Mouse (Mus musculus) left cerebral cortex, adult 18-20 months (tissue): ENCODE data around the gene Pam. TPM values are rescaled to one million over a fixed set of nuclear protein-coding genes. Genes with fewer than 3 reads are reported as not detected.

ENCODE experiments used
- DNase-seq, 2 experiments: peaks; one replicate each; pipeline ENCODE4 v3.0.0; 2021 to 2022; ENCODE audit warnings: low spot score in 2 of 2, mixed read lengths in 1 of 2
- total RNA-seq, 2 experiments: library from RNA; stranded (reverse); gene quantifications; 2 replicates each; pipeline ENCODE4 v1.2.3; 2021

The Pam gene
- total RNA-seq, 2 experiments from 2014 or later: 257 to 260 TPM

DNA sequence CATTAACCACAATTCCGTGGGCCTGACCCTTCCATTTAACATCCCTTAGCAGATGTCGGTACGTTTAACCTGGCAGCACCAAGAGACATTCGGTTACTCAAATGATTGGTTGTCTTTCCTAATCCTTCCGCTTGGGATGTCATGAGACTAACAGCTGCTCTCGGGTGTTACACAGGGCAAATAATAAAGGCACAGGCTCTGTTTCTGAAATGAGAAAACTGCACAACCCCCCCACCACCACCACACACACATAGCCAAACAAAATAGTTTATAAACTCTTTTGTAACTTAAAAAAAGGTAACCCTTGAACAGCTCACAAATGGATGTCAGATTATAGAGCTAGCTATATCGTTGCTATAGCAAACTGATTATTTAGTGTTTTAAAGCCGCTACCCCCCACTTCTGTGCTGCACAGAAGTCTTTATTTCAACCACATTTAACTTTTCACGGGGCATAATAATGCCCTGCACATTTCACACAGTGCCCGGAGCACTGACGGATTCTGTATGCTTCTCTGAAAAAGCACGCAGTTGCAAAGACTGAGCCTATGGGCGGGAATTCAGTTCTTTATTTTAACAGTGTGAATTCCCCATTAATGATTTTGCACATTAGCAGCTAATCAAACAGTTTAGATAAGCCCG lies 246.7 kb downstream of the Pam start:
- DNase-seq: no peak

DNA sequence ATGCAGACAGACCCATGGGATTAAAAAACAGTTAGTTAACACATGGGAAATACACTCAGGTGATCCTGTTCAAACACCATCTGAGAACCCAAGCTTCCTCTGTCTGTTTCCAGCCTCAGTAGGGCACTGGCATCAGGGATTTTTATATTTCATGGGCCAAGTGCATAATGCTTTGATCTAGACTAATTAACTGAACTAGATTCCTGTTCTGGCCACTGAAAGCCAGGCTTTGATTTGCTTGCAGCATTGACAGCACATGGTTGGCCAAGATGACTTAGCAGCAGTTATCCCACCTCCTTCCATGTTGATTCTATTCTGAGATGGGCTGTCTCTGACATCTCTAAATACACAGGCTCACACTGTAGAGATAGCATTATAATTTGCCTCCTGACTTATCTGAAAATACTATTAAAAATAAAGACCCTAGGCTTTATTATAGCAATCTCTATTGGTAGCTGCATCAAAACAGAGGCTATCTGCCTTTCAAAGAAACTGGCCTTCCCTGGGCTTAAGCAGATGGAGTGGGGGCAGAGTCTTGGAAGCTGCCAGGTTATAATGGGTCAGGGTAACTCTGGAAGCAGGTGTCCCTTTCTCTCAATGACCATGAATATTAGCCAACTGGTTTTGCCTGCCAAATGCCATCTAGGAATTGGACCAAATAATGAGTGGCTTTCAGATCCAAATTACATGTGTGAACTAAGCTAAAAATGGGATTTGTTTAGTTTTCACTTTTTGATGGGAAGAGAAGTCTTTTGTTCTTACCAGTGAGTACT lies 252.0 kb downstream of the Pam start:
- DNase-seq: no peak

DNA sequence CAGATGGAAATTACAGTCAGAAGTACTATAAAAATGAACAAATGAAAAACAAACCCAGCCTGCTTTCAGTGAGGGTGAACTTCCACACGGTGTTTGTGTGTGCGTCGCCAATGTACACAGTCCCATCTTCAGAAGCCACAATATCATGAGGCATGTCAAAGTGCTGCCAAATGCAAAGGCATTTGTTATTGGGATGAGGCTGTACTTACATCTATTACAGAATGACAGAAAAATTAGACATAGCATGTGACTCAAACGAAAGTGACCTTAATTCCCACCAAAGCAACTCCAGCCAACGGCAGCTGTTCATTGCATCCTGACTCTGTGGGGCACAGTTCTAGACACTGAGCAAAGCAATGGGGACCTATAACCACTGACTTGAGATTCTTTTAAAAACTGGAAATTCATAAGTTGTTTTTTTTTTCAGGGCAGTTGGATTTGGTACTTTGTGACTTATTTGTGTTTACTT lies 261.1 kb downstream of the Pam start:
- no peak for DNase-seq

DNA sequence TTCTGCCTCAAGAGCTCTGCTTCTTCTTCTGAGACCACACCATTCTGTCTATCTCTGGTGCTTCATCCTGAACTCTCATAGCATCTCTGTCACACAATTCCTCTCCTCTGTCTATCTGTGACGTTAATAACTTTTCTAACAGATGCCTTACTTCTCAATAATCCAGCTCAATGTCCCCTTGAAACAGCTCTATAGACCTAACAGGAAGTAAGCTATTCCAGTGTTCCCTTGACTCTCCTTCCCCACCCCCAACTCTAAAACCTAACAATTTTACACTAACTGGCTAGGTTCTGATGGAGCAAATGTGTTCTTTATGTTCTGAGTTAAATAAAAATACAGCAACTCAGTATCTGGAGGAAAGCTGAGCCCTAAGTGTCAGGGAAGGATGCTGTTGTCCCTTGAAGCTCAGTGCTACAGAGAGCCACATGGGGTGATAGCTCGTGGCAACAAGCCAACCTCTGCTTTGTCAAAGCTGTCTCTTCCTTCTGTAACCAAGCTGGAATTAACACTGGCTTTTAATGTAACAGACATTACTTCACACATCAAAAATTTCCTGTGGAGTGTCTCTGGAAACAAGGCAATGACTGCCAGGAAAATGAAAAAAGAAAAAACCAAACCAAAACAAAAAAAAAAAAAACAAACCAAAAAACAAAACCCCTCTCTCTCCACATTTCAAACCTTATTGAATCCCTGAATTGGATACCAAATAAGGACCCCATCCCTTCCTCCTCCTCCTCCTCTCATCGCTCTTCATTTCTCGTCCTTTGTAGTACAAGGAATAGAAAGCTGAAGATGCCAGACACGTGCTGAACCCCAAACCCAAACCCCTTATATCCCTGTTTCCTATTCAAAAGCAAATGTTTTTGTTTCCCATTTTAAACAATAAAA lies 261.7 kb downstream of the Pam start:
- DNase-seq: no peak

DNA sequence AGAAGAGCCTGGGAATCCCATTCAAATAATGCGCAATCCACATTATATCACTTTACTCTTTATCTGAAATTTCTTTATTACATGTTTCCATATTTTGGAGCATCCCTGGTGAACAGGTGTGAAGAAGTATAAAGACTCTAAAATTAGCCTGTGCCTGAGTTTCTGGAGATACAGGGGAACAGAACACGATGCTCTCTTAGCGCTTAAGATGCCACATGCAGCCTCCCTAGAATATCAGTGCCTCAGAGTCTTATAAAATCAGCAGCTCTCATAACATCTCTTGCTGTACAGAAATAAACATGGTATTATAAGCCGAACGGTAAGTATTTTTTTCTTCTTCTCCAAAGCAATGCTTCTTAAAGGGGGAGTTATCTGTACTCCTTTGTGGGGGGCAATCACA lies 267.4 kb downstream of the Pam start:
- DNase-seq: no peak

DNA sequence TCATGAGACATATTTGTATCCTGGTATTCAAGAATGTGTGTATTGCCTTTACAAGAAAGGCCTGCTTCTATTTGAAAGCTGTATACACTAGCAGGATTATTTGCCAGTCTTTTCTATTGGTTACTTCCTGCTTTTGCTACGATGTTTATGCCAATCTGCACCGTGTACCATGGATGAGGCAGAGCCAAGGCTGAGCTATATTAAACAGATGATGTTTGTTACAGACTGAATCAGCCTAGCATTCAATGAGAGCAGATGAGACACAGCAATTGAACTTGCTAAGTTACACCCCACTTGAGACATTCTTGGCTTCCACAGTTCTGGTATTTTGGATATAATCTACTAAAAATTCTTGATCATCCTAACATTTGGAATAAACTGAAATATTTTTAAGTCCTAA lies 267.9 kb downstream of the Pam start:
- no peak for DNase-seq

DNA sequence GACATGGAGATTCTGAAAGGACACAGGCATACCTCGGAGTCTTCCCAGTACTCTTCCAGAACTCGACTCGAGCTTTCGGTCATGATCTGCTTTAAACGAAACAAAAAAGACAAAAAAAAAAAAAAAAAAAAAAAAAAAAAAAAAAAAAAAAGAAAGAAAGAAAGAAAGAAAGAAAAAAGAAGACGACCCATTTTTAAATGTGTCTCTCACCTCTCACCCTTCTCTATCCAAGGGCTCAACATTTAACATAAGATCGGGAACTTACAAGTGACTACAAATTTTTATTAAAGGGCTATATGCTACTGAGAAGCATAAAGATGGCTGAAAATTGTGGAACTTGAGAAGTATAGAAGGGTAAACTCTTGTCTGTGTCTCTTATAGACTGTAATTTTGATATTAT lies 272.5 kb downstream of the Pam start:
- DNase-seq: no peak

DNA sequence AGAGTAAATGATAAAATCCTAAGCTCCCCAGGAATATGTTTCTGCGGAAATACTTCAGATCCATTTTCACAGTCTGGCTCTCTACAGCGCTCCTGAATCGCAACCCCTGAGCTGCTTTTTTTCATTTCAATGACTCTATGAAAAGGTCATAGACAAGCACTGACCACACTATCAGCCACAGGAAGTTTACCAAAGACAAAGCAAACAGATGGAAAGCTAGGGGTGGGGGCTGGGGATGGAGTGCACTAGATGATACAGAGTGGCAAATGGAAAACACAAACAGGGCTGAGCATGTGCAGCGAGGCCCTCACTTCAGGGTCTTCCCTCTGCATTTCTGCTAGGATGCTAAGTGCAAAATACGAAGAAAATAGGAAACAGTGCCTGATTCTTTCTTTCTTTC lies 273.2 kb downstream of the Pam start:
- DNase-seq: no peak

DNA sequence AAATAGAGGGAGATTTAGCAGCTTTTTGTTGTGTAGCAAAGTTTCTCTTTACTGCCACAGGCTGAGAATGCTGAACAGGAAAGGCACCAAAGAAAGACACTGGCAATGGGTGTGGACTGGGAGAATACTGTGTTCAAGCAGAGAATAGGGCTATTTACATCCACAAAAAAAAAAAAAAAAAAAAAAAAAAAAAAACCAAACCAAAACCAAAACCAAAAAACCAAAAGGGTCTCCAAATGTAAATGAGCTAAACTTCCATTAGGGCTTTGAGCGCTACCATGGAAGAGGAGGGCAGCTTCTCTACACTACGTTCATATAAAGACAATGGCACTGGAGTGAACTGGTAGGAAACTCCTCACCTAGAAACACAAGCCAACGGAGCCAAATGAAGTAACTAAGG lies 274.2 kb downstream of the Pam start:
- no peak for DNase-seq

DNA sequence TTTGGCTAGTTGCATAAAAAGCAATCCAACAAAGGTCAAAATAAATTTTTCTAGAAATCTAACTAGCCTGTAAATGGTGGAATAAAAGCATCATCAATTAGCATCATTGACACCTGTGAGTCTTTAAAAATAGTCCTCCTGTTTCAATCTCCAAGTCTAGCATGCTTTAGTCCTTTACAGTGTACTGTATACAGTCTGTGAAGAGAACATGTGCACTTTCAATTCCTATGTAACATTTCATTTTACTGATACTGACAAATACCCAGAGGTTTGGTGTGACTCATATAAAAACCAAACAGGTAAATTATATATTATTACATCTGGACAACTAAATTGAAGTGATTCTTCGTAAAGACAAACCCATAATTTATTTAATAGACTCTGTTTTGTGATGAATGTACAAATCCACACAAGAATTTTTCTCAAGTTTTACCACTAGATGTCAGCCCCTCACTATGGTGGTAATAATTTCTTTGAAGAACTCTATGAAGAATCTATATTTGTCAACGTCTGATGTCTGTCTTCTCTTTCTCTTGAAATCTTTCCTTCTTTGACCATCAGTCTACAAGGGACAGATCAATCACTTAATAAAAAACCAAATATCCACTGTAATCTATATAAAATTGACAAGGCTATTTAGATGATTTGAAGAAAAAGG lies 286.1 kb downstream of the Pam start:
- no peak for DNase-seq

DNA sequence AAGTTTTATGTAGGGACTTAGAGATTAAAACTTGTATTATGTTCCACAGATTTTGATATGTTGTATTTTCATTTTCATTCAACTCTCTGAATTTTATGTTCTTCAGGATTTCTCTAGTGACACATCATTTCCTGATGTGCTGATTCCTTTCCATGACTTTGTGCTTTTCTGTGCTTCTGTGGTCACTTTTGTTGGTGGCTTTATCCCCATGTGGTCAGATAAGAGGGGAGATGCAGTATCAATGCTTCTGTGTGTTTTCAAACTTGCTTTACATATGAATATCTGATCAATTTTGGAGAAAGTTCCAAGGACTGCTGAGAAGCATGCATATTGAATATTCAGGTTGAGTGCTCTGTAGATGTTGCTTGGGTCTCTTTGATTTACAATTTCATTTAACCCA lies 290.9 kb downstream of the Pam start:
- DNase-seq: no peak

DNA sequence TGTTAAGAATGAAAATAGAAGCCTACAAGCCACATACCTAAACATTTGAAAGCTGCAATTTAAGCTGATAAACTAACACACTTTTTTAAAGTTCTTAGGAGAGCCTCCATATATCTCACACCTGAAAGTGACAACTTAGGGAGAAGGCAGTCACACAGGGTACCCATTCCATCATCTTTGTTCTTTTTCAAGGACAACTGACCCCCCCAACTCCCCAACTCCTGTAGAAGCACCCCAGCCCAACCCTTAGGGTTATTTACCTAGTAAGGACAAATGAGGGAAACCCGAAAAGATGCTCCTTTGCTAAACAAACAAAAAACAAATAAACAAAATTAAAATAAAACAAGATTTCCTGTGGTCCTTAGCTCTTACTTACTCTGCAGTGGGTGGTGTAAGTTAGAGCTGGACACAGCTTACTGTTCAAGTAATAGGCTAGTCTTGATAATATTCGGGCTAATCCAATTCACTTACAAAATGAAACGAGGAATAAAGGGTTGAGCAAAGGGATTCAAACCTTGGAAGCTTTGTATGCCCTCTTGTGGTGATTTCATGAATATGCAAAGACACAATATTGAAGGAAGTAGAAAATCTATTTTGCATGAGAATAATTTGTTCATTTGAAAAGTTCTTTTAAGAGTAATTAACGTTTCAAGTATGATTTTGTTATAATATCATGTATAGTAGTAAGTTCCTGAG lies 293.1 kb downstream of the Pam start:
- DNase-seq: no peak

DNA sequence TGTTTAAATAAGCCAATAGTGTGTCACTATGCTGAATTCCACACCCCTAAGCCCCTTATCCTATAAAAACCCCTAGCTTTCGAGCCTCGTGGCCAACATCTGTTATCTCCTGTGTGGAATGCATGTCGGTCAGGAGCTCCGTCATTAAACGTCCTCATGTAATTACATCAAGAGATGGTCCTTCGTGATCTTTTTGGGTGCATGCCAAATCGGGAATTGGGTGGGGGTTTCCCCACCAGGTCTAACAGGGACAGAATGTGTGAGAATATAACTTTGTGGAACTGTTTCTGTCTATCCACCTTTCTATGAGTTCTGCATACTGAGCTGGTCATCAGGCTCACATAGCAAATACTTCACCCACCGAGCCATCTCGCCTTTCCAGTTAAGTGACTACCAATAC lies 299.5 kb downstream of the Pam start:
- DNase-seq: no peak

DNA sequence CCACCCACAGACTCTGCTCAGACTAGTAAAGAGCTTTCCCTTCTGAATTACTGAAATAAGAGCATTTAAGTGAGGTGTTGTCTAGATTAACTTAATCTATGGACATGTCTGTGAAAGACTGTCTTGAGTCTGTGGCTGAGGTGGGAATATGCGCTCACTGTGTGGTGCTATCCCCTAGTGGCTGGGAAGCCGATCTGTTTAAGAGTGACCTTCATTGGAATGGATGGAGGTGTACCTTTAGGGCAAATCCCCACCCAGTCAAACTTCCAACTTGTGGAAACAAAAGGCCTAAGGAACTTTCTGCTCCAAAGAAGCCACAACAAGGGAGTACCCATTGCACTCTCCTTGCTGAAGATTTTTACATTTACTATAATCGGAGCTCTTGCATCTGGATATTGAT lies 301.3 kb downstream of the Pam start:
- no peak for DNase-seq

DNA sequence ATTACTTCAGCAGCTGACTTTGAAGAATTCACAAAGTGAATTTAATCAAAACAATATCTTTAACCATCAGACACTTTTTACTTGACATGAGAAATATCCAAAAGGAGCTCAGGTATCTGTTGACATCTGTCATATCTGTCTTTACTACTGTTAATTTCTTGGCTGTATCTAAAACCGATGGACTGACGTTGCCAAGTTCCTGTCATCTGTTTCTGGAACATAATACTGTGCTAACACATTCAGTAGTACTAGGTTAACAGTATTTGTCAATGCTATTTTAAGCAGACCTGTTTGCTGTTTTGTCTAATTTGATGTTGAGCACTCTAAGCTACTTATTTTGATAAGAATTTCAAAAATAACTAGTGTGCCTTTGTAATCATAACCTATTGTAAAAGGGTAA lies 307.0 kb downstream of the Pam start:
- DNase-seq: no peak

DNA sequence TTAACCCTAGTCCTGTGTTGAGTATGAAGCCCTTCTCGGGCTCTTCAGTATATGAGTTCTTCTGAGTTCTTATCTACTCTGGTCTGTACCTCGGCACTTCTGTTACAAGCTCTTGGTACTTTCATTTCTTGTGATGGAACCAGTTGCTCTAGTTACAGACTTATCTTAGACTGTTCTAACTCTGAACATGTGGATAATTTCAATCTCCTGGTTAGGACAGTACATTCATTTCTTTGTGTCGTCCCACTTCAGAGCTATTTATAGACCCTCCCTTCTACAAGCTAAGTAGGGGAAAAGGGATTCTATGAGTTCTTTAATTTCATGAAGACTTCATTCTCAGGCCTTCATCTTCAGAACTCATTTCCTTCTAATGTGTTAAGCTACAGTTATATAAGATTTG lies 307.8 kb downstream of the Pam start:
- no peak for DNase-seq

DNA sequence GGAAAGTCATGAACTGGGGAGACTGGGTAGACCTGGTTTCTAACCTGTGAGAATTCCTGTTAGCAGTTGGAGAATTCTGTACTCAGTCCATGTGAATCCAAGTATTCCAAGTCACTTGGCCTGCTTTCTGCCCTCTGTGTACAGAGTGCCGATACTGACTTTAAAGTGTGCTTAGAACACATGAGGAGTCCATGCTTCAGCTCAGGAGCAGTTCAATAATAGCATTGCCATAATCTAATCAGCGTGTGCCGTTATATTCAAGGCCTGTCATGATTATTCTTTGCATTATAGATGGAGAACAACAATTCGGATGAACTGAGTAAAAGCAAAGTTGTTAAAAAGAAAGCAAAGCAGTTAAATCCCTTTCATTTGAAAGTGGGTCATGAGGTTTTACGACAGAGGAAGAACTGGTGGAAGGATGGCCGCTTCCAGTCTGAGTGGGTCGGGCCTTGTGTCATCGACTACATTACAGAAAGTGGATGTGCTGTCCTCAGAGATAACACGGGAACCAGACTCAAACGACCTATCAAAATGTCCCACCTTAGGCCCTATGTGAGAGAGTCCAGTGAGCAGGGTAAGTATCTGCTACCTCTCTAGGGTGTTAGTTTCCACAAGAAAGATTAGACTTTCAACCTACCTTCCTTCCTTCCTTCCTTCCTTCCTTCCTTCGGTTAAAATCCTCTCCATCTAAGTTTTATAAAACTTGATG lies 309.6 kb downstream of the Pam start:
- DNase-seq: no peak

DNA sequence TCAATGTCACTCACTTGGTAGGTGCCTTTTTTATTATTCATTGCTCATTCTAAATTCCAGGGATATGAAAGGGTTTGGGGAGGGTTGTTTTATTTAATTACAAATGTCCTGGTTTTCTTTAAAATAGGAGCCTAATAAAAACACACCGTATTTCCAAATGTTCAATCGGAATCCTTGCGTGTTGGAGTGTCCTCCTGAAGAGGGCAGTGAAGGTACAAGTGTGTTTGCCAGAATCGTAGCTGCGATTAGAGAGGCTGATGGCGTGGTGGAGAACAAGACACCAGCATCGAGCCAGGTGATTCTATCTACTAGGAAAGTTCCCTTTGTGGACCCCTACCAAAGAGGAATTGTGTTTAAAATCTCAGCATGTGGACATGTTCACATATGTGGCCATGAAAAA lies 310.5 kb downstream of the Pam start:
- no peak for DNase-seq

DNA sequence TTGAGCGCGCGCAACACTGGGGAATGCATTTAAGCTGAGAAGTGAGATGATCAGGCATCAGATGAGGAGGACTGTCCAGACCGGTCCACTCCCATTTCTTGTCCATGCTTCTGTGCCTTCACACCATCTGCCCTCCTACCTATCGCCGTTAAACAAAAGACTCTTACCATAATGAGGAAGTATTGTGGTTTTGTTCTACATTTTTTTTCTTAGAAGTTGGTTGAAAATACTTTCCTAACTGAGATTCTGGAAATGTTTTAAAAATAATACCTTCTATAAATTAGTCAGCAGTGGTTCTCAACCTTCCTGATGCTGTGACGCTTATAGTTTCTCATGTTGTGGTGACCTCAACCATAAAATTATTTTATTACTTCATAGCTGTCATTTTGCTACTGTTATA lies 313.8 kb downstream of the Pam start:
- no peak for DNase-seq

DNA sequence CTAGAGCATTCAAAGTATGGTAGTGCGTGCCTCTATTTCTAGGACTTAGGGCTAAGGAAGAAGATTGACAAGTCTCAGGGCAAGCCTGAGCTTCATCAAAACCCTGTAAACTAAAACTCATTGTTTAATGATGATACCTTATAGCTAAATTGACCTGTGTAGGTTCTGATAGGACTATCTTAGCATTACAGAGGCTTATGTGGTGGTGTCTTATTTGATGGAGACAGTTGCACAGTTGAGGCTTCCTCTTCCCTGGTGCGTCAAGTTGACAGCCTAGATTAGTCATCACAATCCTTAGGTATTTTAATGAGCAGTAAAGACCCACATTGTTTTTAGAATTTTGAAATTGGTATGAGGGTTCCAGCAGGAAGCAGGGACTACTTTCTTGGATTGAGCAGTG lies 321.5 kb downstream of the Pam start:
- DNase-seq: no peak
